Mouse (Mus musculus): ENCODE results near the gene Tmem131. TPM values are rescaled to one million over a fixed set of nuclear protein-coding genes. Genes with fewer than 3 reads are reported as not detected.

Gene Tmem131
- total and polyA plus RNA-seq, 3 experiments, result 13.0 to 30.0 (median 28.1) TPM

- DNase-seq, result no peak
- Histone ChIP-seq H3K4me1 (ENCODE audit: control insufficient read depth, insufficient read depth, low read length) (peaks cover 5% of the 10 kb centered on the region; the same call in 1 of the 2 replicates), H3K27me3 (ENCODE audit: control insufficient read depth, insufficient read depth, low read length) (no peaks in the 10 kb centered on the region), H3K36me3 (ENCODE audit: control insufficient read depth, insufficient read depth, low read length) (no peaks in the 10 kb centered on the region), H3K9ac (ENCODE audit: low read depth, low read length) (no peak overlapping the region), H3K4me3 (no peak overlapping the region), H3K79me2 (replicated peaks; ENCODE audit: control insufficient read depth, insufficient read depth, low read length) (no peaks in the 10 kb centered on the region), H3K27ac (no peak overlapping the region)
- WGBS, result 72% methylated on average over 6 of the region's 6 CpGs
- intact Hi-C loops (cut with DNase I), result no loop called here
- TF ChIP-seq CTCF (IDR thresholded peaks at IDR 0.05), result no peak
These were observed 42.4 kb upstream of the Tmem131 start for GRCm38 (mm10) chr1:36985896-36986295.

- Histone ChIP-seq H3K27ac (no peak overlapping the region), H3K36me3 (ENCODE audit: control insufficient read depth, insufficient read depth, low read length) (no peaks in the 10 kb centered on the region), H3K9ac (ENCODE audit: low read depth, low read length) (no peak overlapping the region), H3K4me1 (ENCODE audit: control insufficient read depth, insufficient read depth, low read length) (peaks cover 5% of the 10 kb centered on the region; the same call in 1 of the 2 replicates), H3K4me3 (no peak overlapping the region), H3K79me2 (replicated peaks; ENCODE audit: control insufficient read depth, insufficient read depth, low read length) (no peaks in the 10 kb centered on the region), H3K27me3 (ENCODE audit: control insufficient read depth, insufficient read depth, low read length) (no peaks in the 10 kb centered on the region)
- no peak for TF ChIP-seq POLR2A (IDR thresholded peaks at IDR 0.05; ENCODE audit: insufficient read depth, low read depth, low read length)
- no peak for TF ChIP-seq EP300 (IDR thresholded peaks at IDR 0.05; ENCODE audit: insufficient read depth, low read depth, low read length)
- no peak for TF ChIP-seq CTCF (IDR thresholded peaks at IDR 0.05)
- intact Hi-C loops (cut with DNase I), result no loop called here
- DNase-seq, result no peak
- 45% methylated on average over 6 of the region's 6 CpGs for WGBS
These were observed 40.9 kb upstream of the Tmem131 start for GRCm38 (mm10) chr1:36984406-36984805.

GRCm38 (mm10) chr1:36983754-36984153 is 40.3 kb upstream of the Tmem131 start:
- no peaks in the 10 kb centered on the region for H3K79me2 ChIP-seq (replicated peaks; ENCODE audit: control insufficient read depth, insufficient read depth, low read length)
- peaks cover 5% of the 10 kb centered on the region; the same call in 1 of the 2 replicates for H3K4me1 ChIP-seq (ENCODE audit: control insufficient read depth, insufficient read depth, low read length)
- H3K36me3 ChIP-seq (ENCODE audit: control insufficient read depth, insufficient read depth, low read length), result no peaks in the 10 kb centered on the region
- H3K9ac ChIP-seq (ENCODE audit: low read depth, low read length), result no peak overlapping the region
- H3K27me3 ChIP-seq (ENCODE audit: control insufficient read depth, insufficient read depth, low read length), result no peaks in the 10 kb centered on the region
- intact Hi-C loops (cut with DNase I), result no loop called here
- no peak overlapping the region for H3K27ac ChIP-seq
- TF ChIP-seq EP300 (IDR thresholded peaks at IDR 0.05; ENCODE audit: insufficient read depth, low read depth, low read length), result no peak
- TF ChIP-seq POLR2A (IDR thresholded peaks at IDR 0.05; ENCODE audit: insufficient read depth, low read depth, low read length), result no peak
- TF ChIP-seq CTCF (IDR thresholded peaks at IDR 0.05), result no peak
- DNase-seq, result no peak
- H3K4me3 ChIP-seq, result no peak overlapping the region
- 56% methylated on average over 4 of the region's 4 CpGs for WGBS

- no peak for TF ChIP-seq EP300 (IDR thresholded peaks at IDR 0.05; ENCODE audit: insufficient read depth, low read depth, low read length)
- TF ChIP-seq CTCF (IDR thresholded peaks at IDR 0.05), result no peak
- no peak for TF ChIP-seq POLR2A (IDR thresholded peaks at IDR 0.05; ENCODE audit: insufficient read depth, low read depth, low read length)
- Histone ChIP-seq H3K9ac (ENCODE audit: low read depth, low read length) (no peak overlapping the region), H3K4me3 (no peak overlapping the region), H3K36me3 (ENCODE audit: control insufficient read depth, insufficient read depth, low read length) (no peaks in the 10 kb centered on the region), H3K27ac (no peak overlapping the region), H3K4me1 (ENCODE audit: control insufficient read depth, insufficient read depth, low read length) (peaks cover 3% of the 10 kb centered on the region; the same call in 1 of the 2 replicates), H3K27me3 (ENCODE audit: control insufficient read depth, insufficient read depth, low read length) (no peaks in the 10 kb centered on the region), H3K79me2 (replicated peaks; ENCODE audit: control insufficient read depth, insufficient read depth, low read length) (no peaks in the 10 kb centered on the region)
- WGBS, result 81% methylated on average over 9 of the region's 9 CpGs
- DNase-seq, result no peak
- intact Hi-C loops (cut with DNase I), result no loop called here
These were observed 38.9 kb upstream of the Tmem131 start for GRCm38 (mm10) chr1:36982191-36982961.

GRCm38 (mm10) chr1:36976770-36977169 is 33.3 kb upstream of the Tmem131 start:
- no peak overlapping the region for H3K27ac ChIP-seq
- no peak overlapping the region for H3K4me3 ChIP-seq
- H3K79me2 ChIP-seq (replicated peaks; ENCODE audit: control insufficient read depth, insufficient read depth, low read length), result no peaks in the 10 kb centered on the region
- H3K9ac ChIP-seq (ENCODE audit: low read depth, low read length), result no peak overlapping the region
- H3K27me3 ChIP-seq (ENCODE audit: control insufficient read depth, insufficient read depth, low read length), result no peaks in the 10 kb centered on the region
- H3K36me3 ChIP-seq (ENCODE audit: control insufficient read depth, insufficient read depth, low read length), result no peaks in the 10 kb centered on the region
- intact Hi-C loops (cut with DNase I), result no loop called here
- H3K4me1 ChIP-seq (ENCODE audit: control insufficient read depth, insufficient read depth, low read length), result no peaks in the 10 kb centered on the region
- TF ChIP-seq EP300 (IDR thresholded peaks at IDR 0.05; ENCODE audit: insufficient read depth, low read depth, low read length) (no peak), CTCF (IDR thresholded peaks at IDR 0.05) (no peak), POLR2A (IDR thresholded peaks at IDR 0.05; ENCODE audit: insufficient read depth, low read depth, low read length) (no peak)
- DNase-seq, result no peak
- 60% methylated on average over 4 of the region's 4 CpGs for WGBS

- Histone ChIP-seq H3K79me2 (replicated peaks; ENCODE audit: control insufficient read depth, insufficient read depth, low read length) (no peaks in the 10 kb centered on the region), H3K4me3 (no peak overlapping the region), H3K36me3 (ENCODE audit: control insufficient read depth, insufficient read depth, low read length) (no peaks in the 10 kb centered on the region), H3K27ac (no peak overlapping the region), H3K9ac (ENCODE audit: low read depth, low read length) (no peak overlapping the region), H3K4me1 (ENCODE audit: control insufficient read depth, insufficient read depth, low read length) (no peaks in the 10 kb centered on the region), H3K27me3 (ENCODE audit: control insufficient read depth, insufficient read depth, low read length) (no peaks in the 10 kb centered on the region)
- intact Hi-C loops (cut with DNase I), result no loop called here
- no peak for DNase-seq
- TF ChIP-seq EP300 (IDR thresholded peaks at IDR 0.05; ENCODE audit: insufficient read depth, low read depth, low read length), result no peak
- no peak for TF ChIP-seq CTCF (IDR thresholded peaks at IDR 0.05)
- no peak for TF ChIP-seq POLR2A (IDR thresholded peaks at IDR 0.05; ENCODE audit: insufficient read depth, low read depth, low read length)
- WGBS, result 81% methylated on average over 3 of the region's 3 CpGs
These were observed 27.6 kb upstream of the Tmem131 start for GRCm38 (mm10) chr1:36970918-36971617.
